Mouse (Mus musculus) E14TG2a.4 (cell line): Measurements from ENCODE around the gene Nlgn2.

Experiments
- CTCF ChIP-seq: conservative IDR thresholded peaks from 2 replicates; pipeline ENCODE4 v1.5.1; 2014; ENCODE audit warnings: low read length
- NANOG ChIP-seq: IDR thresholded peaks from 2 replicates; pipeline ENCODE4 v1.6.1; 2014; ENCODE audit warnings: borderline replicate concordance, low read length, mixed read lengths
- POU5F1 ChIP-seq: IDR thresholded peaks from 2 replicates; pipeline ENCODE4 v1.6.1; 2014; ENCODE audit warnings: low read length, borderline replicate concordance

DNA sequence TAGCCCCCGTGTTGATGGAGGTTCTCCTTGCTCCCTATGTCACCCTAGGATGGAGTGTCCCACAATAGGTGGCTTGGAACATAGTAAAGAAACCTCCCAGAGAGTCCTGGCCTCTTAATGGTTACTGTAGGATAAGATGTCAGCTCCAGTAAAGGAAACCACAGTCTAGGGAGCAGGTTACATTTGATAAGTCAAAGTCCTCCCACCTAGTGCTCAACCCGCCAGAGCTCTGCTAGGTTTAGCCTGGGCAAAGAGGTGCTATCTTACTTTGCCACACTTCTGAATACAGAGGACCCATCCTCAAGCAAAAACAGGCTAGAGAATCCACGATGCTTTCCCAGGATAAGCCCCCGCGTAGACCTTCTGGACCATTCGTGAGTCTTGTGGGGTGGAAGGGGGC is 41.4 kb upstream of the Nlgn2 start:
- no peak for TF ChIP-seq CTCF
- TF ChIP-seq POU5F1: no peak
- TF ChIP-seq NANOG: no peak
